Mouse (Mus musculus) left cerebral cortex, postnatal 10 days (tissue): ENCODE data around the gene Gm28047. TPM values are rescaled to one million over a fixed set of nuclear protein-coding genes. Genes with fewer than 3 reads are reported as not detected.
A peak's percentile ranks its signal among the peaks of the same experiment; 100 is the strongest.
"Not testable (repeated sequence)": the region's sequence is repeated elsewhere in the genome, so short reads cannot be mapped to it uniquely, and the experiment has no call there.

ENCODE experiments used
- DNase-seq, 2 experiments: peaks; one replicate each; pipeline ENCODE4 v3.0.0; 2021 to 2022; ENCODE audit warnings: low spot score in 2 of 2, mixed read lengths in 1 of 2; ENCODE audit errors: extremely low spot score in 1 of 2
- intact Hi-C: fragments of 180-260 bp; cut with DNase I; formaldehyde crosslinking; loops from one replicate; pipeline ENCODE4 v1.15.1; 2025
- total RNA-seq, 2 experiments: library from RNA; stranded (reverse); gene quantifications; 2 replicates each; pipeline ENCODE4 v1.2.3; 2021

Gene Gm28047
- 1 to 10 TPM in 1 of 2 experiments, not detected in 1; 1.2 TPM for total RNA-seq

DNA sequence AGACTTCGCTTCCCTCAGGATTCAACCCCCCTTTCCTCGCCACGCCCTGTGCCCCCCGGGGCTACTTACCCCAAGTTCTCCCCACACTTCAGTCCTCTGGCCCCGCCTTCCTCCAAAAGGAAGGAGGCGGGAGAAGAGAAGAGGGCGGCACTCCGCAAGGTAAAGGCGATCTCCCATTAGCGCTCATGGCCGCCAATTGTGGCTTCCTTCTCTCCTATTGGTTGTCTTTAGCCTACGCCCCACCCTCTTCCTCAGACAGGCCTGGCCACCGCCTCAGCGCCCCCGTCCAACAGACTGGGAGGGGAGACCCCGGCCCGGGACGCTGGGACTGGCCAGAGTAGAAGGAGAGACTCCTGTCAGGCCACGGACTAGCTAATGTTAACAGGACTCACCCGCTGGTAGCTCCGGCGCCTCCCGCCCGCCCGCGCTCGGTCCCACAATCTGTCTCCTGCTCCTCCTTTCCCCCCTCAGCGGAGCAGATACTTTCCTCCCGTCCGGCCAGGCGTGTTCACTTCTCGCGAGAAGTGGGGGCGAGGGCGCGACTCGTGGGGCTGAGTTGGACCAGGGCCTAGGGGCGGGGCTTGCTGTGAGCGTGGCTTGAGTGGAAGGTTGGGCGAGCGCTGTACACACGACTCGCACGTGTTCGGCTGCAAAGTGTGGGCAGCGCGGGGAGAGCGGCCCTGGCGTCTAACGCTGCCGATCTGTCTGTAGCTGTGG is at the start of gene Gm28047, which contains the start of gene Atf7:
Gm28047 (minus strand) TSS at position 98 of the 717 bp plus-strand sequence.
Atf7 (minus strand) TSS at position 495 of the 717 bp plus-strand sequence.
- intact Hi-C loops: no loop called here
- DNase-seq: peak; percentile 98 to 100

DNA sequence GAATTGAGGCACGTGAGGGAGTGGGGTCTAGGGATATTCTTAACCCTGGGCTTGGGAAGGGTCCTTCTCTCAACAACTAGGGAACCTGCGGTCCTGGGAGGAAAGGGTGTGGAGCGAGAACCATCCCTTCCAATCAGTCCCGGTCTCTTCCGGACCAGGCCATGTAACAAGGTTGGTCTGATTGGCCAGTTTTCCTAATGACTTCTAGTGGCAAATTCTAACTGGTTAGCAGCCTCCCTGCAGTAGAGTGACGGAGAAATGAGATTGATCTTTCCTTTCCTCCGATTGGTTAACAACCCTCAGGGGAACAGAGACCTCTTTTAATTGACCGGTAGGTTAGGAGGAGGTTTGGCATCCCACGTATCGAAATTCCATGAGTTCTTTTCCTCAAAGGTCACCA is 48.7 kb upstream of the Gm28047 start:
- intact Hi-C loops: loop anchor here (5.0 kb wide), 1 partner anchor 41 kb away; no protein-coding TSS in a partner anchor
- DNase-seq: peak; percentile 55 to 73

DNA sequence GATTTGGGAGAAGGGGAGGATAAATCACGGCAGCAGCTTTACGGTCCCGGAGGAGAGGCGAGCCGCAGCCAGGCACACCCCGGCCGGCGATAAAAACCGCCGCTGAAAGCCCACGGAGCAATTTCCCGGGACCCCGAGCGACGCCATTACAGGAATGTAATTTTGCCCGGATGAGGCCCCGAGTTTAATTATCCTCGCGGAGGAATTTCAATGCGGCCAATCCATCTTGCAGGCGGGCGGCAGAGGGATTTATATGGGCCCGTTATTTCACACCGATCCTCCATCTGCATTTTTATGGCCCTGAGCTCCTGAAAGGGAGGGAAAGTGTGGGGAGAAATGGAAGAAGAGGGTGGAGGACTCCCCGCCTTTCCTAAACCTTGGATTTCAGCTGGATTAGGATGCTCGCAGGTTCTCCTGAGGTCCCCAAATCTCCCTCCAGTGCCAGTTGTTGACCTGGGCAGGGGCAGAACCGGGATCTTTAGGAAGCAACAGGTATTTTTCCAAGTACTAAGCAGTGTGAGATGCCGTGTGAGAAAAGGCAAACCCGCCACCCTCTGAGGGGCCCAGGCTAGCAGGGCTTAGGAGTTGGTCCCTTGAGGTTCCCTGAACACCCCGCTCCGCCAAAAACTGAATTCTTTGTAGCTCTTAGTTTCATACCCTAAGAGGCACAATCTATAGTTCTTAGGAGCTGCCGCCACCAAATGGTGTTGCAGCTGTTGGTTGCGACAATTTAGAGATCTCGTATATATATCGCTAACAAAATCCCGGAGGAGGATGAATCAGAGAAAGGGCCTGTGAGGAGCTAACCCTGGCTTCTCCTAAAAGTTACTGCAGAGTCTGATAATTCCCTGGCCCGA is 47.6 kb upstream of the Gm28047 start, which contains the start of gene Atp5g2:
Atp5g2 (minus strand) TSS at position 138 of the 857 bp plus-strand sequence.
- peak; percentile 36 to 49 for DNase-seq
- intact Hi-C loops: loop anchor here (5.0 kb wide), 1 partner anchor 40 kb away; no protein-coding TSS in a partner anchor

DNA sequence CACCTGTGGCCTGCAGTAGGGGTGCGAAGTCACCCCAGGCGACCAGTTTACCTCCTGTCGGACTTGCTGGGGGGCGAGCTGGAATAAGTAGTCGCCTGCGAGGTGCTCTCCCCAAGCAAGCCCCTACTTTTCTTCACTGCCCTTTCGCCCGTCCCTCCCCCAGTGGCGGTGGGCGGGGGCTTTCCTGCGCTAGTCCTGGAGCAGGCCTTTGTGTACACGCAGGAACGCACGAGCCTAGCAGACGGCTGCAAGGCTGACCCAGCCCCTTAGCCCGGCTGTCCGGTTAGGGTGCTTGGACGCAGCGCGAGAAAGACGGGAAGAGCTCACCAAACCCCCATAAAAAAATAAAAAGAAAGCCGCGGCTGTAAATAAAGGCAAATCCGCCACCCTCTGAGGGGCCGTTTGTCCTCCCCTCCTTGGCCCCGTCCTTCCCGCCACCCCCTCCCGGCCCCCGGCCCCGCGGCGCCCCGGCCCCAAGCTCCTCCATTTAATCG is 46.9 kb upstream of the Gm28047 start:
- intact Hi-C loops: loop anchor here (5.0 kb wide), 1 partner anchor 39 kb away; no protein-coding TSS in a partner anchor
- peak; percentile 65 to 94 for DNase-seq

DNA sequence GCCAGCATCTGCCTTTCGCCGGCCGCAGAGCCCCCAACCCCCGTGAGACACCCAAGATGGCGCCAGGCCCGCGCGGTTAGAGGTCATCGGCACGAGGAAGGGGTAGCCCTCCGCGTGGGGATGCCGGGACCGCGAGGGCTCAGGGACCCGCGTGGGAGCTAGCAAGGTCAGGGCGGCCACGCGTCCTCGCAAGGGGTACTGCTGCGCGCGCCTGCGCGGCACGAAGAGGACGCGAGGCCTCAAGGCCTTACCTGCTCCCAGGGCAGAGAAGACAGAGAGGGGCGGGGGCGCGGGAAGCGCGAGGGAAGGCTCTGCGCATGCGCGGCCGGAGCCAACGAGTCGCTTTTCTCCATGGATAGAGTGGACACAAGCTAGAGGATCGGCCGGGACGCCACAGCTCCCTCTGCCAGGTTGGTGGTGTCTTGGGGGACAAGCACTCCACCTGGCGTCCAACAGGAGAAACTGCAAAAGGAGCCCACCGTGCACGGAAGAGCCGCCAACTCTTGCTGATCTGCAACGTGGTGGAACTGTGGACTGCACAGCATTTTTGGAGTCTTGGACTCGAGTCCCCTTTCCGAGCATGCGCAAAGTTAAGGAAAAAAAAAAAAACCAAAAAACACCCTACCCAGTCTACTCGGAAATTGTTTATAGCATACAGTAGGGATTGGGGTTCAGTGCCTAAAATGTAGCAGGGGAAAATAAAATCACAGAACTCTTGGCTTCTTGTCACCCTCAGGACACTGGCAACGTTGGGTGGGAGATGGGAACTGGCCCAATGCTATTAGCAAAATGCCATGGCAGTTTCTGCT is 46.1 kb upstream of the Gm28047 start:
- intact Hi-C loops: loop anchor here (5.0 kb wide), 1 partner anchor 39 kb away; no protein-coding TSS in a partner anchor
- peak; percentile 98 for DNase-seq

DNA sequence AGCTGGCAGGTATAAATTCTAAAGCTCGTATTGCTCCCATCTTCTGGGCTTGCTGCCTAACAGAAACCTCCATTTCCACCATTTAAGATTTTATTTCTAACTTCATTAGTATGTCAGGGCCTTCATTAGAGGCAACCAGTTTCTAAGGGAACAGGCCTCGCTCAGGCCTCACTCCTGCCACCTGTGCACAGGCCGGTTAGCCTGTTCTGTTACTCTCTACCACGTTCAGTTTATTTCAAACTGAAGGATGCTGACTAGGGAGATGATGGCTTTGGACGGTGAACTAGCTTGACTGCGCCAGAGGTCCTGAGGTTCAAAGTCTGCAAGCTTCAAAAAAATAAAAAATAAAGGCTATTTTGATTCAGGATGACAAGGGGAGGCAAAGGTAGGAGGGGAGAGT is 45.4 kb upstream of the Gm28047 start:
- intact Hi-C loops: loop anchor here (5.0 kb wide), 1 partner anchor 38 kb away; no protein-coding TSS in a partner anchor

DNA sequence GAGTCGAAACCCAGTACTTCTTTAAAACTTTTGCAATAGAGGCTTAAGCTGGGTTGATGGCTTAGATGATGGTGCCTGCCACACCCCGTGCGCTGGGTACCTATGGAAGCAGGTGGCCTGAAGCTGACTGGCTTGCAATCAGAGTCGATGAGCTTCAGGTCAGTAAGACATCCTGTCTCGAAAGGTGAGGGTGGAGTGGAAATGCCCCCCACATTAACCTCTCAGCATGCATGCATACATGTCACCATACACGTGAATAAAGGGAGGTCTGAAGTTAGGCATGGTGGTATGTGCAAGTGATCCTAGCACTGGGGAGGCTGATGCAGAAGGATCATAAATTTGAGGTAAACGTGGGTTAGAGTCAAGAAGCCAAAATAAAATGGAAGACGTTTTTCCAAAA is 44.7 kb upstream of the Gm28047 start:
- no peak for DNase-seq
- intact Hi-C loops: loop anchor here (5.0 to 10.0 kb wide), 2 partner anchors 77 to 125 kb away; no protein-coding TSS in a partner anchor

More for the DNA sequence above, 45.4 kb upstream of the Gm28047 start:
- no peak for DNase-seq

DNA sequence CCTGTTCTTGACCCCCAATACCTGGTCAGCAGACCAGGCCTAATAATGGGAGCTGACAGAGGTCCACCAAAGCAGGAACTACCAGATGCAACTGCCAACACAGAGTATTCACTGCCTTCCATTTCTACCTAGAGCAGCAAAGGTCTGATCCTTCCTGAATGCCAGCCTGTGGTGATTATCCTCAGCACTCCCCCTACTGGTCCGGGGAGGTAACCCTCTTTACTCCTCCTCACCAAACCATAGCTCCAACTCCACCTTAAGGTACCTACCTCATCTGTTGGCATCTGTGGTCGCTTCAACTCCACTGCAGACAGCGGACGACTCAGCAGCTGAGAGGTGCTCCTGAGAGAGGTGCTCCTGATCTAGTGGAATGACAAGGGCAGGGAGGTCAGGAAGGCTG is 40.6 kb upstream of the Gm28047 start:
- intact Hi-C loops: loop anchor here (5.0 to 10.0 kb wide), 2 partner anchors 73 to 121 kb away; no protein-coding TSS in a partner anchor
- DNase-seq: peak in 1 of 2 experiments; percentile 57

DNA sequence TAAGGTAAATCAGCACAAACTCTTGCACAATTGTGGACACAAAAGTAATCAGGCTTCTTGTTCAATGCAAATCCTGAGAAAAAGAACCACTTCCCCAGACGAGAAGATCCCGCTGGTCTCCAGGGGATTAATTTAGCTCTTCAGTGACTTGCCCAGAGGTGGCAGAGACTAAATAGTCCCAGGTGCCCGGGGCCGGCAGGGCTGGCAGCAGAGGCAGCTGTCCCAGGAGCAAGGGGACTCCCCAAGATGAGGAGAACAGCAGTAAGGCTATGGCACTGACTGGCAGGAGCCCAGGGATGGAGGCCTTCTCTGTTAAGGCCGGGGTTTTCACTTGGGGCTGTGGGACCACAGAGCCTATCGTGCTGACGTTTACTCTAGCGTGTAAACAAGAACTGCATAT is 39.0 kb upstream of the Gm28047 start:
- DNase-seq: peak in 1 of 2 experiments; percentile 26
- intact Hi-C loops: loop anchor here (10.0 kb wide), 1 partner anchor 119 kb away; no protein-coding TSS in a partner anchor

DNA sequence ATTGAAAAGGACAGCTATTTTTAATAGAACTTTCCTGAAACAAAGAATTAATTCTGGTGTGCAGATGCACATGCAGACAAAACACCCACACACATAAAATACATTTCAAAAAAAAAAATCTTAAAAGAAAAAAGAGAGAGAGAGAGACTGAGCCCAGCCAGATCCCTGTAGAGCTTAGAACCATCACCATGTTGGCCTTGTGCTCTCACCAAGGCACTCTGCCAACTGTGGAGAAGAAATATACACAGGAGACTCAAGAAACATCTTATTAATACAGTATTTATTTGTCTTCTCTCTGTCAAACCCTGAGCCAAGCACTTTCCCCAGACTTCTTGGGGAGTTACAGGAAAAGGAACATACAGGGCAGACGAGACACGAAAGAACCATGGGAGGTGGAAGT is 37.7 kb upstream of the Gm28047 start:
- not testable (repeated sequence) for DNase-seq
- intact Hi-C loops: loop anchor here (10.0 kb wide), 1 partner anchor 118 kb away; no protein-coding TSS in a partner anchor

DNA sequence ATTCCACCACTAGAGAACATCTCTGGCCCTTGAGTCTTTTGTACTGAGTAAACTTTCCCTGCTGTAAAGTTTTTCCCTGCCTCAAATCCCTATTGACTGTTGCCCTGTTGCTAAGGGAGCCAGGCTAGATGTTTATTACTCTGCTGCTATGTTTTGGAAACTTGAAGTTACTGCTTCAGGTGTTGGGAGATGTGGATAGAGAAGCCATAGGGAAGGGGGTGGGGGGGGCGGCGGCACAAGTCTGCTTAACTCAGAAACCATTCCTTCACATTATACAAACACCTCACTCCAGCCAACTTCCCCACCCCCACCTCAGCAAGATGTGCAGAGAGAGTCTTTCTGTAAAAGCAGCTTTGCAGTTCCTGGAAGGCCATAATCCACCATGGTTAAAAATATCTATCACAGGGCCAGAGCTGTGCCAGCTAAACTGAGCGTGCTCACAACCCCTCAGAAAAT is 33.1 kb upstream of the Gm28047 start:
- DNase-seq: no peak
- intact Hi-C loops: no loop called here

DNA sequence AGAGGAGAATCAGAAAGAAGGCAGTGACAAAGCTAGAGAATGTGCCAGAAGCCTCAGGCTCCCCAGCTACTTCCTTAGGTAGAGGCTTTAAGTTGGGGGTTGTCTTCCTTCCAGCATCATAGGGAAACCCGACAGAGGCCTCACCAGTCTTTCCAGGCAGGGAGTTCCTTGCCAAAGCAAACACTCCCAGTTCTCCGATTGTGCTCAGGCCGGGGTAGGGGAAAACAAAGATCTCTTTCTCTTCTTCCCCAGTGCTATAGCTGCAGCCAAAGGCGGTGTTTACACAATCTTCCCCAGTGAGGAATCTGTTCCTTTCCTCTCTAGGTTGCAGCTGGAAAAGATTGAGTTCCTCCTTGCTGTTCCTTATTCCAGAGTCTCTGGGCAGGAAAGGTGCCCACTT is 31.8 kb upstream of the Gm28047 start:
- intact Hi-C loops: no loop called here
- DNase-seq: peak in 1 of 2 experiments; percentile 61

DNA sequence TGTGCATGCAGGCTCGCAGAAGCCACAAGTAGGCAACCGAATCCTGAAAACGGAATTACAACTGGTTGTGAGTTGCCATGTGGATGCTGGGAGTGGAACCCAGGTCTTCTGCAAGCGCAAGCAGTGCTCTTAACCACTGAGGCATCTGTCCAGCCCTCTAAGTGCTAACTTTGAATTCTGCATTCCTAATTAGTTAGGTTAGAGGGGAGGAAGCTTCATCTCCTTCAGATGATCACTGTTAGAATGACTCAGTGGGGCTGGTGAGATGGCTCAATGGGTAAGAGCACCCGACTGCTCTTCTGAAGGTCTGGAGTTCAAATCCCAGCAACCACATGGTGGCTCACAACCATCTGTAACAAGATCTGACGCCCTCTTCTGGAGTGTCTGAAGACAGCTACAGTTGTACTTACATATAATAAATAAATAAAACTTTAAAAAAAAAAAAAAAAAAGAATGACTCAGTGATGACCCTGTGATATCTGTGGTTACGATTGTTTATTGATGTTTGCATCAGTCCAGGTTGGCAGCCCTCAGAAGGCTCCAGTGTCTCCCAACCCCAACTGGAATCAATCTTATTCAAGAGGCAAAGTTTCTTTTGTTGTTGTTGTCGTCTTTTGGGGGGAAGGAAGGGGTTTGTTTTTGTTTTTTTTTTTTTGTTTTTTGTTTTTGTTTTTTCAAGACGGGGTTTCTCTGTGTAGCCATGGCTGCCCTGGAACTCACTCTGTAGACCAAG is 27.2 kb upstream of the Gm28047 start:
- intact Hi-C loops, DNase-seq: not testable (repeated sequence)

DNA sequence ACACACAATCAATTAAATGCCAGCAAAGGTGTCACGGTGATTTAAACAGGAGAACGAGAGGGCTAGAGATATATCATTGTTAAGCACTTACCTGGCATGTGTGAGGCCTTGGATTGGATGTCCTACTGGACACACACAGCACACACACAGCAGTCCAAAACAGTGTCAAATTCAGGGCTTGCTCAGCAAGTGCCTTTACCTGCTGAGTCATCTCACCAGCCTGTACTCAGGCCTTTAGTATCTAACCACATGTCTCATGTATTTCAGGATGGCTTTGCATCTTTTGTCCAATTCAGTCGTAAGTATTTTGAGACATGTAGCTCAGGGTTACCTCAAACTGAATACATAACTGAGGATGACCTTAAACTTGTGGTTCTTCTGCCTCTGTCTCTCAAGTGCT is 26.2 kb upstream of the Gm28047 start:
- DNase-seq: no peak

DNA sequence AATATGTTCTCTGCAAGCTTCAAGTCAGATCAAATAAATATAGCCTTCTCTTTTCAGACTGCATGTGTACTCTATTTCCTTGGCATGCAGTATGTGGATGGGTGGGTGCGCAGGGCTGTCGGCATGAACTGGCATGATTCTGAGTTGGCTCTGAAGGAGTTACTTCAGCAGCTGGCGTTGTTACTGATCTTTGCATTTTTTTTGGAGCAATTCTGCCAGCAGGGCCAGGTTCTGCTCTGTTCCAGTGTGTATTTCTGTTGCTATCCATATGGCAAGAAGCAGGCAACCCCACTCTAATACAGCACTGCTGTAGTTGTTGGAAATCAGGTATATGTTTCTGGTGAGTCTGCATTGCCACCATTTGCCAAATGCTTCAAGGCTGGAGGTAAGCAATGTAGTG is 10.9 kb upstream of the Gm28047 start:
- DNase-seq: peak; percentile 35 to 61
- intact Hi-C loops: no loop called here

More for the DNA sequence above, 26.2 kb upstream of the Gm28047 start:
- intact Hi-C loops: no loop called here

DNA sequence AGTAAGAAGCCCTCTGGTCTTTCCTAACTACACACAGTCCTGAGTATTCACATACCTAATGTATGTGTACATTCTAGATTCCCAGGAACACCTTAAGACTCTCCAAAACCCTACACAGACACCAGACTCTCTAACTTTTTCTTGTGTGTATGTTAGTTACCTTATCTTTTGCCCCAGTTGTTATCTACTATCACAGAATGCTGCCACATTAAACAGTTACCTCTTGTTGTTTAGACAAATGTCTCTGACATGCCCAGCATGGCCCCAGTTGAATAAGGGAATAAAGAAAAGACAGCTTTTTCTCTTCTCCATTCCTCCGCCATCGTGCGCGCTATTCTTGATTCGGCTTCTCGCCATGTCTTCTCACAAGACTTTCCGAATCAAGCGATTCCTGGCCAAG is 9.8 kb upstream of the Gm28047 start:
- intact Hi-C loops: loop anchor here (5.0 kb wide), 1 partner anchor 38 kb away; the partner anchor contains the start of gene Atp5g2
- DNase-seq: no peak

DNA sequence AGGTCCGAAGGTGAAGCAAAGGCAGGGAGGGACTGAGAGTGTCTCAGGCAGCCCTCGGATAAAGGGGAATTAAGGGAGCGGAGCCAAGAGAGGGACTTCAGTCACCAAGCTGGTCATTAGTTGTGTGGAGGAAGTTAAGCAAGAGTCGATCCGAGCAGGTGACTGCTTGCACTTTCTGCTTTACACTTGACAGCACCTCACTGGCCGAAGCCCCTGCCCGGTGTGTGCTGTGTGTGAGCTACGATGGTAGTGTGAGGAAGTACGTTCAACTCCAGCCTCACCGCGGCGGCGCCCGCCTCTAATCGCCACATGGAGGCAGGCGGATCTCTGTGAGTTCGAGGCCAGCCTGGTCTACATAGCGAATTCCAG is 804 bp upstream of the Gm28047 start:
- intact Hi-C loops: no loop called here
- DNase-seq: peak in 1 of 2 experiments; percentile 57
